Mouse (Mus musculus) duodenum, adult 2 months (tissue): ENCODE data around the gene Ccdc92b. TPM values are rescaled to one million over a fixed set of nuclear protein-coding genes. Genes with fewer than 3 reads are reported as not detected.

Source experiments
- polyA plus RNA-seq: library from polyadenylated mRNA; depleted of rRNA; stranded (reverse); fragments of >200 nt; gene quantifications from 2 replicates; pipeline ENCODE4 v1.2.3, GENCODE M21; 2012; ENCODE audit warnings: low replicate concordance; rRNA removed

Gene Ccdc92b
- 0.76 and 1.1 TPM in 2 replicates for polyA plus RNA-seq

DNA sequence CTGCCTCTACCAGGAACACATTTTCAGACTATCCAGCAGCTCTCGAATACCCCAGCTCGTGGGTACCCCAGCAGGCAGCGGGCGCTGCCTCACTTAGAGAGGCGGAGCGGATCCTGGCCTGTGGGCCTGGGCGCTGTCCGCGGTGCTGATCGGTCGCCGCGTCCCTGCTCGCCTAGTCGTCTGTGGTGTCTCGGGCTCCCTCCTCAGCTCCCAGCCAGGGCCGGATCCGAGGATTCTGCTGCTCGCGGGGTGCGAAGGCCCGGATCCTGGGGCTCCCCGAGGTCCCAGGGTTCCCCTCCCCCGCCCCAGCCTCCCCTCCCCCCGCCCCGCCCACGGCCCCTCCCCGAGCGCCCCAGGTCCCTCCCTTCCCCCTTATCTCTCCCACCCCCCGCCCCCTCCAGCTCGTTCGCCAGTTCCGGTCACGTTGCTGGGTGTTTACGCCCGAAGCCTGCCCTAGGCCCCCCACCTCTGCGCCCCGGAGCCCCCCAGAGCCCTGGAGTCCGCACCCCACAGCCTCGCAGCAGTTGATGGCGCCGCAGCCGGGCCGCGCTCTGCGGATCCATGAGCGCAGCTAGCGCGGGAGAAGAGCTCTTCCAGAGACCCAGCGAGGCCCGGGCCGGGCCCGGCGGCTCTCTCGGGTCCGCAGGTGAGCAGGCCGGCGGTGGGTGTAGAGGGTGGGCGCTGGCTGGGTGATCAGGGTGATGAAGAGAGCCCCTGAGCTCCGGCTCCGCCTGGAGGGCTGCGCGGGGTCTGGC lies at the start of gene Ccdc92b:
TSS of gene Ccdc92b (plus strand) at position 405 of the 755 bp plus-strand sequence.

DNA sequence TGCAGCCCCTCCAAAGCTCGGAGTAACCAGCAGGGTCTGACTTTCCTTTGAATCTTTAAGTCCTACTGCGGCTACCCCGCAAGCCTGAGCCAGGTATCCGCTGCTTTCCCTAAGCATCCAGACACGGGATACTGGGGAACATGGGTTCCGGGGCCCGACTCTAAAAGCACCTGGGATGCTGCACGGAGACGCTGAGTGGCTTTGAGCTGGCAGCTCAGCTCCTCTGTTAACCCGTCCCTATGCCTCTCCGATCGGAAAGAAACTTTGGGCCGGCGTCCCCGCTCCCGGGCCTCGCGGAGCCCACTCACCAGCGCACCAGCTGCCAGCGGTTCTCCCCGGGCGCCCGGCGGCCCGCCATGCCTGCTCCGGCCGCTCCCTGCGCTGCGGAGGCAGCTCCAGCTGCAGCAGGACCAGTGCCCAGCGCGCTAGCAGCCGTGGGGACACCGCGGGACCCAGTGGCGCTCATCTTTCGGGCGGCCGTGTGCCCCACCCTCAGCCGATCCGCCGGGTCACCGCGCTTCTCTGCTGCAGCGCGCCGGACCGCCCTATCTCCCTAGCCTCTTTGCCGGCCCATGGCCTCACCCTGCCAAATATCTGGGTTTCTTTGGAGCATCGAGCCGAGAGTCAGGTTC lies 8.7 kb upstream of the Ccdc92b start, which contains the start of gene Rap1gap2:
TSS of gene Rap1gap2 (minus strand) at position 371 of the 632 bp plus-strand sequence.

DNA sequence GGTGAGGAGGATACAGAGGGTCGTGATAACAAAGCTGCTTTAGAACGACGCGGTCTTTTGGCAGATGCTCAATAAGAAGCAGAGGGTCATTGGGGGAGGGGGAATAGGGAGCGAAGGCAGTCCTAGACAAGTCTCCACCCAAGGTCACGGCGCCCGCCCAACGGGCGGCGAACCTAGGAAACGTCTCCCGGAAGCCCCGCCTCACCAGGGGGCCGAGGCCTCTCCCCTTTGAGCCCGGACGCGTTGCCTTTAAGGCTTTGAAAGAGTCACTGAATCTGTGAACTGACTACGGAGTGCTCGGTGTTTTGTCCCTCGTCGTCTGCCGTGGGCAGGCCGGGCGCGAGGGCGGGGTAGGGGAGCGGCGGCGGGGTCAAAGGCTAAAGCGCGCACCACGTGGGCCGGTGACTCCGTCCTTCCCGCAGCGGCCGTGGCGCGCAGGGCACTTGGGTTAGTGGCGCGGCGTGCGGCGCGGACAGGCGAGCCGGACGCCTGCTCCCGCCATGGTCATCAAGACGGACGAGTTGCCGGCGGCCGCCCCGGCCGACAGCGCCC lies 29.8 kb downstream of the Ccdc92b start, which contains the start of gene Cluh:
TSS of gene Cluh (plus strand) at position 401 of the 552 bp plus-strand sequence.

Other genes with a start within 250 kb of the Ccdc92b start
- gene Rap1gap2, start 8.7 kb upstream of the Ccdc92b start, polyA plus RNA-seq: 10.0 and 13.0 TPM in 2 replicates
- 43.6 and 74.2 TPM in 2 replicates for gene Cluh, start 29.9 kb downstream of the Ccdc92b start, polyA plus RNA-seq
- 4.3 and 4.7 TPM in 2 replicates for gene Pafah1b1, start 105.1 kb downstream of the Ccdc92b start, polyA plus RNA-seq
- 0.91 and 2.6 TPM in 2 replicates for gene Mettl16, start 151.2 kb downstream of the Ccdc92b start, polyA plus RNA-seq
- gene Mnt, start 211.3 kb downstream of the Ccdc92b start, polyA plus RNA-seq: 18.3 and 20.0 TPM in 2 replicates